Mouse (Mus musculus) left cerebral cortex, postnatal 4 days (tissue): ENCODE data around the gene Senp3. TPM values are rescaled to one million over a fixed set of nuclear protein-coding genes. Genes with fewer than 3 reads are reported as not detected.
"Not testable (repeated sequence)": the region's sequence is repeated elsewhere in the genome, so short reads cannot be mapped to it uniquely, and the experiment has no call there.

Source experiments
- DNase-seq: peaks from one replicate; pipeline ENCODE4 v3.0.0-alpha.2; 2022
- intact Hi-C: fragments of 180-260 bp; cut with DNase I; formaldehyde crosslinking; loops from one replicate; pipeline ENCODE4 v1.15.1; 2025
- microRNA-seq: library from miRNA; unstranded; fragments of <30 nt; microRNA quantifications from one replicate; pipeline ENCODE4 v1.2.0, GENCODE M21; 2022
- total RNA-seq, 2 experiments: library from RNA; stranded (reverse); gene quantifications; 2 replicates each; pipeline ENCODE4 v1.2.3; 2021

Senp3 gene
- total RNA-seq, 2 experiments from 2014 or later = 117 to 129 TPM

DNA sequence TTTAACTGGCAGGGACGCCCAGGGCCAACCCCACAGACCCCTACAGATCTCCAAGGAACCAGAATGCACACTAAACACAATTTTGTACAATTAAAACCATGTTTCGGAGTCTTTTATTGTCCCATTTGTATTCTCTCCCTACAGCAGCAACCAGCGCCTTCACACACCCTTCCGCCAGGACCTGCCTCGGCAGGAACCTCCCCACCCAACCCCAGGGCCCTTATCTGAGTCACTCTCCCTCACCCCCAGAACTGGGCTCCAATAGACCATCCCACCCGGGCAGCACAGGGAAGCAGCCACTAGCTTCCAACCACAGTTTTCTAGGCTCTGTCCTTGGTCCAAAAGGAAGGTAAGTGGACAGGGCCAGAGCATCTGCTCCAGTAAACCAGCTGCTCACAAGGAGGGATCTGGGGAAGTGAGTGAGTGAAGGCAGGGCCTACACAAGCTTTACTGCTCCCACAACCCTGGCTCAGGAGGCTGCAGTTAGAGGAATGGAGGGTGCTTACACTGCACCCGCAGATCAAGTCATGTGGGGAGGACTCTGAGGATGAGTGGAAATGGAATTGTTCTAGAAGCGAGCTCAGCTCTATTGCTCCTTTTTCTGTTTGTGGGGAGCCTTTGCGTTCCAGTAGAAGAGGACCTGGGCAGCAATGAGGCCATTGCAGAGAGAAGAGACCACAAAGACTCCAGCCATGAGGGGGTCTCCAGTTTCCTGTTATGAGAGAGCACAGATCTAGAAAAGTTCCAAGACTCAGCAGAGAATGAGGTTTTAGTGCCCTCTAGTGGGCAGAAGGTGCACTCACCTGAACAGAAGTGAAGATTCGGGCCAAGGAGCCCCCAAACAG, 25.0 kb downstream of the Senp3 start:
- intact Hi-C loops = no loop called here
- no peak for DNase-seq

DNA sequence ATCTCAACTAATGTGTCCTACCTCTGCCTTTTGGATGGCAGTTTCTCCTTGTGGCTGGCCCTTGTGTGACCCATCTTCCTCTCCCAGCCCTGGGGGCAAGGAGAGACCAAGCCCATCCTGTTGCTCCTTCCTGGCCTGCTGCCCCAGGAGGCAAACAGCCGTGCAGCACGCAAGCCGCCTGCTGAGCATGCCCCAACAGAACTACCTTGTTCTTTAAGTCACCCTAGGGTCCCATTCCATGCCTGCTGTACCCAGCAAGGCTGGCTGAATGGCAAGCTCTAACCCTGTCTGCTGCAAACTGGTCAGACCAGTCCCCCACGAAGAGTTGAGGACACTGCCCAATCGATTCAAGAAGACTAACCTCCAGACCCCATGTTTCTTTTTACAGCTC, 25.8 kb downstream of the Senp3 start:
- no peak for DNase-seq
- intact Hi-C loops = no loop called here

DNA sequence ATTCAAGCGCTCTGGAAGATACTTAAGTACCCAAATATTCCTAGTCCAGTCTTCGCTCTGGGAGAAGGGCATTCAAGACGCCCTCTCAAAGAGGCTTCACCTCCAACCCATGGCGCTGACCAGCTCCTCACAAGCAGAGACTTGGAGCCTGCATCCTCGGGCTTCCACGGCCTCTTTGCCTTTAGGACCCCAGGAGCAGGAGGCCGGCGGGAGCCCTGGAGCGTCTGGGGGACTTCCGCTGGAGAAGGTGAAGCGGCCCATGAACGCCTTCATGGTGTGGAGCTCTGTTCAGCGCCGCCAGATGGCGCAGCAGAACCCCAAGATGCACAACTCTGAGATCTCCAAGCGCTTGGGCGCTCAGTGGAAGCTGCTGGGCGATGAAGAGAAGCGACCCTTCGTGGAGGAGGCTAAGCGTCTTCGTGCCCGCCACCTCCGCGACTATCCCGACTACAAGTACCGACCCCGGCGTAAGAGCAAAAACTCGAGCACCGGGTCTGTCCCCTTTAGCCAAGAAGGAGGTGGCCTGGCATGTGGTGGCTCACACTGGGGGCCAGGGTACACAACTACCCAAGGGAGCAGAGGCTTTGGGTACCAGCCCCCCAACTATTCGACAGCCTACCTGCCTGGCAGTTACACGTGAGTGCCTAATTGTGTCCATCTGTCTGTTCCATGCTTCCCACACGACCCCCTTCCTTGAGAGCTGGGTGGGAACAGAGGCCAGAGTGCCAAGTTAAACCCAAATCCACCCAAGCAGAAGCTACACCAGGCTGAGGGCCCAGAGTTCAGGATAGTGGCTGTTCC, 26.4 kb downstream of the Senp3 start, which contains the start of gene Sox15:
TSS of gene Sox15 (plus strand) at position 51 of the 801 bp plus-strand sequence.
- peak; percentile 78 for DNase-seq
- intact Hi-C loops = no loop called here

DNA sequence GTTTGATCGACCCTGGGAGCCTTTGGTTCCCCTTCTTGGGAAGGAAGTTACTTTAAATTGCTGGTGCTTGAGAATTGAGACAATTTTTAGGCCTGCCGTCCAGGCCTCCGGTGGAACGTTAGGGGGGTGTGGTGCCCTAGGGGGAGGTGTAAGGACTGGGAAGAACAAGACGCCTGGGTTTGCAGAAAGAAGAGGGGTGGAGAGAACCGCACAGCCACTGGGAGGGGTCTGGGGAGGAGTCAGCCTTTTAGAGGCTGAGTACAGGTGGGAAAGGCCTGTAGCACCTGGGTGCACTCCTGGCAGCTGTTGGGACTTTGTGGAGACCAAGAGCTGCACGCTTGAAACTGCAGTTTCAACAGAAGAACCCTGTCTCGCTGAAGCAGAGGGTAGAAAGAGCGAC, 27.1 kb downstream of the Senp3 start:
- intact Hi-C loops = no loop called here
- DNase-seq = no peak

- no peak for DNase-seq
- intact Hi-C loops = no loop called here
Observed at GRCm38 (mm10) chr11:69653399-69653798, 28.5 kb downstream of the Senp3 start.

DNA sequence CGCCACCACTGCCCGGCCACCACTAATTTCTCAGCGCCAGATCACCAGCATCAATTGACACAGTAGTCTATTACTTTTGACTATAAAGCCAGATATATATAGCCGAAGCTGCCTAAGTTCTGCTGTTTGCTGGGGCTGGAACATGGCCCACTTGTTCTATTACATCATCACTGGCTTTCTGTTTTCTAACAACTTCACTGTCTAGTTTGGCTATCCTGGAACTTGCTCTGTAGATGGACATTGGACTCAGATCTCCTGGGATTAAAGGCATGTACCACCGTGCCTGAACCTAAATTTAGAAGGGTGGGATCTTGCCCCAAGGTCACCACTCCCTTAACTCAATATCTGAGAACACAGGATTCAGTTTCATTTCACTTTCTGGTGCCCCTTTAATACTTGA, 36.0 kb downstream of the Senp3 start:
- DNase-seq = no peak
- intact Hi-C loops = no loop called here

- intact Hi-C loops = no loop called here
- no peak for DNase-seq
Observed at GRCm38 (mm10) chr11:69635471-69635870, 46.4 kb downstream of the Senp3 start.

DNA sequence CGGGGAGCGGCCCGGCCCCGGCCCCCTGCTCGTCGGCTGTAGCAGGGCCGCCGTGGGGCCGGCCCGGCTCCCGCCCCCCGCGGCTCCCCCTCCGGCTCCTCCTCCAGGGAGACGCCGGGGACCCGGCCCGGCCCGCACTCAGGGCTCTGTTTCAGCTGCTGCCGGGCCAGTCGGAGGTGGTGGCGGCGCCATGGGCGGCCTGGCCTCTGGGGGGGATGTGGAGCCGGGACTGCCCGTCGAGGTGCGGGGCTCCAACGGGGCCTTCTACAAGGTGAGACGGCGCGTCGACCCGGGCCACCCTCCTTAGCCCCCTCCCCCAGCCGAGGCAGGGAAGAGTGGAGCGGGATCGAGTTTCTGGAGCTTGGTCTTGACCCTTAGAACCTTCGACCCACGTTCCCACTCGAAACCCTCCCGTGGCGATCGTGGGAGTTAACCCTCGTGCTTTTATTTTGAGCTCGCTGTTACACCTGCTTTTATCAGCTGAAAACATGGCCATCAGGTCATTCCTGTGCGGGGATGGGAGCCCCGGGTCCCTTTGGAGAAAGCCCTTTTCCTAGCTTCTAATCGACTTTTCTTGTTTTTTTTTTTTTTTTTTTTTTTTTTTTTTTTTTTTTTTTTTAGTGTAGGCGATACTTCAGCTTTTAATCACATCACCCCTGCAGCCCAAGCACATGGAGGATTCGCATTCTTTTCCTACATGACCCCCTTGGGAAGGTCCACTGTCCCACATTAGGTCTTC, 48.6 kb downstream of the Senp3 start:
- no peak for DNase-seq
- intact Hi-C loops = no loop called here

- intact Hi-C loops = no loop called here
- peak; percentile 100 for DNase-seq
Observed at GRCm38 (mm10) chr11:69632284-69633089, 49.4 kb downstream of the Senp3 start, which contains the start of gene Fxr2. Fxr2 (plus strand) TSS chr11:69632990.

DNA sequence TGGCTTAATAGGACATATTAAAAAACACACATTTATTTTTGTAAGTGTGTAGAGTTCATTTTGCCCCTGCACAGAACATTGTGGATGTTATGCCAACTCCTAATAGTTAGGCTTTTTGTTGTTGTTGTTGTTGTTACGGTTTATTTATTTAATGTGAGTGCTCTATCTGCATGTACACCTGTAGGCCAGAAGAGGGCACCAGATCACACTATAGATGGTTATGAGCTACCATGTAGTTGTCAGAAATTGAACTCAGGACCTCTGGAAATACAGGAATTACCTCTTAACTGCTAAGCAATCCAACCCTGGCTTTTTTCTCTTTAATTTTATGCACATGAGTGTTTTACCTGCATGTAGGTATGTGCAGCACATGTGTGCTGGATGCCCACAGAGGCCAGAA, 52.1 kb downstream of the Senp3 start:
- DNase-seq = no peak
- intact Hi-C loops = no loop called here

DNA sequence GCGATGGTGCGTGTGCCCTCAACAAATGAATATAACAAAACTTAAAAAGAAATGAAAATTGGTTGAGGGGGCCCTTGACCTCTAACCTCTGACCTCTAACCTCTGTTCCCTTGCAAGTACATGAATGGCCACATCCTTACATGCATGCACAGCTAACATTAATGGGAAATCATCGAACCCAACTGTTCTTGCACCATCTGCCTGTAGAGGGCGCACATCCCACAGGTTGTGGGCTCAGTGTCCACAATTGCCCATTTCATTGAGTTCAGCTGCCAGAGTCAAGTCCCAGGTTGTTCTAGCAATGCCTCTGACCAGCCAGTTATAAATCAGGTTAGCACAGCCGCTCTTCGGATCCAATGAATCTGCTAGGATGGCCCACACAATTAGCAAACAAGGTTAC, 53.6 kb downstream of the Senp3 start:
- intact Hi-C loops = no loop called here
- peak; percentile 77 for DNase-seq

DNA sequence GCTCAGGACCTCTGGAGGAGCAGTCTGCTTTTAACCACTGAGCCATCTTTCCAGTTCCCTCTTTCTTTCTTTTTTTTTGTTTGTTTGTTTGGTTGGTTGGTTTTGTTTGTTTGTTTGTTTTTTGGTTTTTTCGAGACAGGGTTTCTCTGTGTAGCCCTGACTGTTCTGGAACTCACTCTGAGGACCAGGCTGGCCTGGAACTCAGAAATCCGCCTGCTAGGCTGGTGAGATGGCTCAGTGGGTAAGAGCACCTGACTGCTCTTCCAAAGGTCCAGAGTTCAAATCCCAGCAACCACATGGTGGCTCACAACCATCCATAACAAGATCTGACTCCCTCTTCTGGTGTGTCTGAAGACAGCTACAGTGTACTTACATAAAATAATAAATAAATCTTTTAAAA, 57.5 kb downstream of the Senp3 start:
- intact Hi-C loops, DNase-seq: not testable (repeated sequence)

Small RNA genes within 50 kb of the gene (microRNA-seq; reads per million reads assigned to microRNA genes)
- gene Mir1934 (7.8 reads per million, percentile 20 among the genes with 10 or more reads in this experiment), gene Mir467f (not detected)

Other genes starting within 250 kb of the Senp3 start
- 1 to 10 TPM; 9.3 to 9.7 TPM for gene Dnah2, start 133.0 kb downstream of the Senp3 start, total RNA-seq
- gene Efnb3, start 121.9 kb downstream of the Senp3 start, total RNA-seq = 100 to 1,000 TPM; 180 to 225 TPM
- gene Wrap53, start 101.8 kb downstream of the Senp3 start, total RNA-seq = 1 to 10 TPM; 8.5 to 8.6 TPM
- 10 to 100 TPM; 38.0 to 39.1 TPM for gene Trp53, start 101.7 kb downstream of the Senp3 start, total RNA-seq
- 100 to 1,000 TPM; 166 to 200 TPM for gene Atp1b2, start 76.1 kb downstream of the Senp3 start, total RNA-seq
- gene Shbg, start 64.2 kb downstream of the Senp3 start, total RNA-seq = not detected
- 10 to 100 TPM in 1 of 2 experiments, 1 to 10 TPM in 1; 8.7 to 12.4 TPM for gene Sat2, start 60.1 kb downstream of the Senp3 start, total RNA-seq
- 100 to 1,000 TPM in 1 of 2 experiments, 10 to 100 TPM in 1; 98.2 to 107 TPM for gene Fxr2, start 49.1 kb downstream of the Senp3 start, total RNA-seq
- not detected for gene Sox15, start 26.8 kb downstream of the Senp3 start, total RNA-seq
- gene Mpdu1, start 19.4 kb downstream of the Senp3 start, total RNA-seq = 10 to 100 TPM; 83.6 to 85.3 TPM
- 1 to 10 TPM; 7.1 to 8.5 TPM for gene Cd68, start 15.9 kb downstream of the Senp3 start, total RNA-seq
- 100 to 1,000 TPM; 661 to 680 TPM for gene Eif4a1, start 9.7 kb downstream of the Senp3 start, total RNA-seq
- 1 to 10 TPM in 1 of 2 experiments, under 1 TPM in 1; 0.93 to 1.3 TPM for gene Tnfsf13, start 3.7 kb upstream of the Senp3 start, total RNA-seq
- 1 to 10 TPM; 6.4 to 8.7 TPM for gene Tnfsf12, start 13.8 kb upstream of the Senp3 start, total RNA-seq
- under 1 TPM; 0.30 to 0.97 TPM for gene Tnfsfm13, start 14.0 kb upstream of the Senp3 start, total RNA-seq
- 10 to 100 TPM; 49.6 to 54.6 TPM for gene Polr2a, start 76.6 kb upstream of the Senp3 start, total RNA-seq
- not detected for gene Slc35g3, start 79.9 kb upstream of the Senp3 start, total RNA-seq
- gene Zbtb4, start 83.8 kb upstream of the Senp3 start, total RNA-seq = 10 to 100 TPM; 47.9 to 52.5 TPM
- 1 to 10 TPM in 1 of 2 experiments, under 1 TPM in 1; 0.48 to 1.5 TPM for gene Chrnb1, start 113.9 kb upstream of the Senp3 start, total RNA-seq
- gene Fgf11, start 119.8 kb upstream of the Senp3 start, total RNA-seq = 10 to 100 TPM; 25.2 to 29.6 TPM
- gene Tmem102, start 123.5 kb upstream of the Senp3 start, total RNA-seq = not detected
- gene Gm39566, start 133.2 kb upstream of the Senp3 start, total RNA-seq = not detected
- not detected for gene Spem2, start 136.4 kb upstream of the Senp3 start, total RNA-seq
- gene Spem1, start 140.1 kb upstream of the Senp3 start, total RNA-seq = 1 to 10 TPM in 1 of 2 experiments, under 1 TPM in 1; 0.93 to 1.1 TPM
- gene Nlgn2, start 155.7 kb upstream of the Senp3 start, total RNA-seq = 100 to 1,000 TPM; 237 to 257 TPM
- gene Tmem256, start 156.4 kb upstream of the Senp3 start, total RNA-seq = 100 to 1,000 TPM; 140 to 155 TPM
- 10 to 100 TPM; 46.2 to 52.1 TPM for gene Plscr3, start 164.3 kb upstream of the Senp3 start, total RNA-seq
- gene Tnk1, start 176.6 kb upstream of the Senp3 start, total RNA-seq = not detected
- gene Tmem95, start 195.9 kb upstream of the Senp3 start, total RNA-seq = not detected
- gene Kctd11, start 199.3 kb upstream of the Senp3 start, total RNA-seq = 1 to 10 TPM in 1 of 2 experiments, under 1 TPM in 1; 0.38 to 1.0 TPM
- gene Acap1, start 213.5 kb upstream of the Senp3 start, total RNA-seq = under 1 TPM; 0.50 to 0.72 TPM
- gene 2810408A11Rik, start 218.9 kb upstream of the Senp3 start, total RNA-seq = 10 to 100 TPM in 1 of 2 experiments, 1 to 10 TPM in 1; 8.3 to 10.7 TPM
- 100 to 1,000 TPM; 157 to 165 TPM for gene Neurl4, start 219.0 kb upstream of the Senp3 start, total RNA-seq
- gene Gps2, start 231.8 kb upstream of the Senp3 start, total RNA-seq = 10 to 100 TPM; 37.8 to 38.3 TPM
- 100 to 1,000 TPM; 539 to 555 TPM for gene Eif5a, start 239.9 kb upstream of the Senp3 start, total RNA-seq